Mouse (Mus musculus): Measurements from ENCODE around the gene Pcnx2. TPM values are rescaled to one million over a fixed set of nuclear protein-coding genes. Genes with fewer than 3 reads are reported as not detected.

Pcnx2 gene
- polyA plus RNA-seq, 1 experiment from 2014 or later = 0.21 TPM

DNA sequence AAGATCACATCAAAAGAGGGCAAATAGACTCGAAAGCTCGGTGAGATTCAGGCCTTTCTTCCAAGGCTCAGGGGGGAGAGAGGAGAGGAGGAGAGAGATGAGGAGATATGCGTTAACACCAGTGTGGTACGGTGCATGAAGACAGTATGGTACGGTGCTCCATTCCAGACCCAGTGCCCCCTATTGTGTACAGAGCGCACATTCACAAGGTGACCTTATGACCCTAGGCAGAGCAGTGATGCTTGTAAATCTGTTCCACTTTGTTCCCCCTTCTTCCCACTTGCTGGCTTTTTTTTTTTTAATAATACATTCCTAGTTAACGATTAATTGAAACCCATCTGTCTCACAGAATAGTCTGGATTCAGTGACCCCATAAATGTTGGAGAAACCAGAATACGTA is 21.4 kb upstream of the Pcnx2 start:
- Histone ChIP-seq H3K4me2 (ENCODE audit: low read depth, low read length) (no peak overlapping the region), H3K4me3 (ENCODE audit: low read length) (no peak overlapping the region), H3K9me3 (ENCODE audit: control insufficient read depth, low read length) (no peaks in the 10 kb centered on the region), H3K9ac (ENCODE audit: low read length) (no peak overlapping the region), H3K36me3 (ENCODE audit: control insufficient read depth, insufficient read depth, low read length) (no peaks in the 10 kb centered on the region), H3K27ac (ENCODE audit: low read length) (peak overlapping the region; percentile 79), H3K27me3 (ENCODE audit: control insufficient read depth, insufficient read depth, low read depth, low read length) (no peaks in the 10 kb centered on the region), H3K4me1 (replicated peaks; ENCODE audit: control insufficient read depth, insufficient read depth, low read length) (peaks cover 16% of the 10 kb centered on the region)
- no peak for ATAC-seq (ENCODE audit: low read depth)
- WGBS = 47% methylated on average over 8 of the region's 8 CpGs

DNA sequence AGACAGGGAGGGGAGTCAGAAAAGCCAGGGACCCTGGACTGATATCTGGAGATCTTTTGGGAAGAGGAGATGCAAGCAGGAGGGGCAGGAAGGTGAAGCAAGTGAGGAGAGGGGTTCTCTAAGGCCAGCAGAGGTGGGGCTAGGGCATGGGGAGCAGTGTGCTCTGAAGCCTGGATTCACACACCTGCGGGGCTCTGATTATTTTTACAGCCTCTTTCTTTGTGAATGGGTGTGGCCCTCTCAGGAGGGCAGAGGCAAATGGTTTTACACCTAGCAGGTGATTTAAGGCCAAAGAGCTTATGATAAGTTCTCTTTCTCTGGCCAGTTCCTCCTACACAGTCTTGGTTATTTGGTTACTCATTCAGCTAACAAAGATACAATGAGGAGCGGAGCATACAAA is 20.6 kb upstream of the Pcnx2 start:
- Histone ChIP-seq H3K27me3 (ENCODE audit: control insufficient read depth, insufficient read depth, low read depth, low read length) (no peaks in the 10 kb centered on the region), H3K36me3 (ENCODE audit: control insufficient read depth, insufficient read depth, low read length) (no peaks in the 10 kb centered on the region), H3K4me3 (ENCODE audit: low read length) (no peak overlapping the region), H3K4me1 (replicated peaks; ENCODE audit: control insufficient read depth, insufficient read depth, low read length) (peaks cover 16% of the 10 kb centered on the region), H3K4me2 (ENCODE audit: low read depth, low read length) (no peak overlapping the region), H3K9ac (ENCODE audit: low read length) (no peak overlapping the region), H3K9me3 (ENCODE audit: control insufficient read depth, low read length) (no peaks in the 10 kb centered on the region), H3K27ac (ENCODE audit: low read length) (peak overlapping the region; percentile 68)
- no peak for ATAC-seq (ENCODE audit: low read depth)
- 56% methylated on average over 2 of the region's 2 CpGs for WGBS

DNA sequence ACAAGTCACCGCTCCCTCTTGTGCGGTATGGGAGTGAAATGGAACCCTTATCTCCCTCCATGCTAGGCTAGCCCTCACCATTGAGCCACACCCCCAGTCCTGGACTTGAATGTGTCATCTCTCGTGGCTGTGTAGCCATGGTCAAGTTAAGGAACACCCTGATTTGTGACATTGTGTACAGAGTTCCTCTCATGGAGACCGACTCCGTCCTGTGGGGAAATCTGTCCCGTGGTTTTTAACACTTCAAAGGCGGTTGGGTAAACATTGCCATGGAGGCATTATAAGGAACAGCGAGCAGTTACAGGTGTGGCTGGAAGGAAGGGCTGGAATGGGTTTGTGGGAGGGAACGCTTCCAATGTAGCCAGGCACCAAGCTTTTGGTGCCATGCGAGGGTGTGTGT is 18.9 kb upstream of the Pcnx2 start:
- Histone ChIP-seq H3K27me3 (ENCODE audit: control insufficient read depth, insufficient read depth, low read depth, low read length) (peaks cover 12% of the 10 kb centered on the region; the same call in 1 of the 2 replicates), H3K4me2 (ENCODE audit: low read depth, low read length) (no peak overlapping the region), H3K27ac (ENCODE audit: low read length) (0 out of 2 replicates have a peak overlapping the region, but pooled peaks have one; percentile 47), H3K4me1 (replicated peaks; ENCODE audit: control insufficient read depth, insufficient read depth, low read length) (peaks cover 21% of the 10 kb centered on the region), H3K9ac (ENCODE audit: low read length) (no peak overlapping the region), H3K4me3 (ENCODE audit: low read length) (no peak overlapping the region), H3K36me3 (ENCODE audit: control insufficient read depth, insufficient read depth, low read length) (no peaks in the 10 kb centered on the region), H3K9me3 (ENCODE audit: control insufficient read depth, low read length) (no peaks in the 10 kb centered on the region)
- WGBS = 31% methylated on average over 10 of the region's 10 CpGs
- peak; percentile 48 for ATAC-seq (ENCODE audit: low read depth)

DNA sequence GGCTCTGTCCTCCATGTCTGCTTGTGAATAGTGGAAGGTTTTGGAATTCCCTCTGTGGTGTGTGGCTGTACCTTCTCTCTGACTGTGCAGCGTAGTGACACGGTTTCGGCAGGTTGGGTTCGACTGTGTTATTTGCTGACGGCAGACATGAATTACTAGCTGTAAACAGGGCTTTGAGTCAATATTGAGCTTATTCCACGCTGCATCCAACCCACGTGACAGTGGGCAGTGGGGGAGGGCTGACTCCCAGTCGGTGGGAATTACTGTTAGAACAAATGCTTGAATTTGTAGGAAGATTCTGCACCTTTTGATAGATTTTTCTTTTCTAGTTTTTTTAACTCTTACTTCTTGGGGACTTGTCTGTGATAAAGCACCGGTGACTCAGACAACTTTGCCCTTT is 16.3 kb upstream of the Pcnx2 start:
- Histone ChIP-seq H3K4me1 (replicated peaks; ENCODE audit: control insufficient read depth, insufficient read depth, low read length) (peaks cover 24% of the 10 kb centered on the region; the same call in 1 of the 2 replicates), H3K9ac (ENCODE audit: low read length) (no peak overlapping the region), H3K4me3 (ENCODE audit: low read length) (no peak overlapping the region), H3K27me3 (ENCODE audit: control insufficient read depth, insufficient read depth, low read depth, low read length) (peaks cover 36% of the 10 kb centered on the region), H3K9me3 (ENCODE audit: control insufficient read depth, low read length) (no peaks in the 10 kb centered on the region), H3K27ac (ENCODE audit: low read length) (no peak overlapping the region), H3K4me2 (ENCODE audit: low read depth, low read length) (peak overlapping the region; percentile 25; the same call in 1 of the 2 replicates), H3K36me3 (ENCODE audit: control insufficient read depth, insufficient read depth, low read length) (no peaks in the 10 kb centered on the region)
- 48% methylated on average over 9 of the region's 9 CpGs for WGBS
- ATAC-seq (ENCODE audit: low read depth) = no peak

DNA sequence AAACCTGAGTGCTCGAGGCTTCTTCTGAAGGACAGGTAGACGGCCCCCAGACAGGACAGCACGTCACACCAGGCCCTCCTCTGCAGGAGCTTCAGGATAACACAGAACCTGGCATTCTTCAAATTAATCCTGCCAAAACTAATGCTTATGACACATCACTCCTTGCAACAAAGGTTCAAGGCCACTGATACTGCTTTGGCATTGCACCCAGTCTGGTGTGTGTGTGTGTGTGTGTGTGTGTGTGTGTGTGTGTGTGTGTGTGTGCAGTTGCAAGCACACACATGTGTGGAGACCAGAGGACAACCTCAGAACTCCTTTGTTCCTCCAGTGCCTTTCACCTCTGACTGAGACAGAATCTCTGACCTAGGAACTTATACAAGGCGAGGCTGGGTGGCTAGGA is 15.1 kb upstream of the Pcnx2 start:
- H3K27me3 ChIP-seq (ENCODE audit: control insufficient read depth, insufficient read depth, low read depth, low read length) = peaks cover 46% of the 10 kb centered on the region
- H3K36me3 ChIP-seq (ENCODE audit: control insufficient read depth, insufficient read depth, low read length) = no peaks in the 10 kb centered on the region
- no peaks in the 10 kb centered on the region for H3K9me3 ChIP-seq (ENCODE audit: control insufficient read depth, low read length)
- peak overlapping the region; percentile 69 for H3K27ac ChIP-seq (ENCODE audit: low read length)
- H3K9ac ChIP-seq (ENCODE audit: low read length) = no peak overlapping the region; the same call in 1 of the 2 replicates
- WGBS = 49% methylated on average over 4 of the region's 4 CpGs
- ATAC-seq (ENCODE audit: low read depth) = no peak
- H3K4me2 ChIP-seq (ENCODE audit: low read depth, low read length) = peak overlapping the region; percentile 93
- peaks cover 19% of the 10 kb centered on the region; the same call in 1 of the 2 replicates for H3K4me1 ChIP-seq (replicated peaks; ENCODE audit: control insufficient read depth, insufficient read depth, low read length)
- H3K4me3 ChIP-seq (ENCODE audit: low read length) = no peak overlapping the region

GRCm38 (mm10) chr8:125911229-125911580 is 13.1 kb upstream of the Pcnx2 start:
- 1% methylated on average over 30 of the region's 31 CpGs for WGBS
- peaks cover 13% of the 10 kb centered on the region; the same call in 1 of the 2 replicates for H3K4me1 ChIP-seq (replicated peaks; ENCODE audit: control insufficient read depth, insufficient read depth, low read length)
- no peaks in the 10 kb centered on the region for H3K36me3 ChIP-seq (ENCODE audit: control insufficient read depth, insufficient read depth, low read length)
- peaks cover 47% of the 10 kb centered on the region for H3K27me3 ChIP-seq (ENCODE audit: control insufficient read depth, insufficient read depth, low read depth, low read length)
- peak overlapping the region; percentile 93 for H3K4me2 ChIP-seq (ENCODE audit: low read depth, low read length)
- peak overlapping the region; percentile 64 for H3K4me3 ChIP-seq (ENCODE audit: low read length)
- H3K9me3 ChIP-seq (ENCODE audit: control insufficient read depth, low read length) = peaks cover 2% of the 10 kb centered on the region; the same call in 1 of the 2 replicates
- H3K27ac ChIP-seq (ENCODE audit: low read length) = peak overlapping the region; percentile 66; the same call in 1 of the 2 replicates
- no peak; the same call in 1 of the 2 replicates for ATAC-seq (ENCODE audit: low read depth)
- H3K9ac ChIP-seq (ENCODE audit: low read length) = peak overlapping the region; percentile 69

DNA sequence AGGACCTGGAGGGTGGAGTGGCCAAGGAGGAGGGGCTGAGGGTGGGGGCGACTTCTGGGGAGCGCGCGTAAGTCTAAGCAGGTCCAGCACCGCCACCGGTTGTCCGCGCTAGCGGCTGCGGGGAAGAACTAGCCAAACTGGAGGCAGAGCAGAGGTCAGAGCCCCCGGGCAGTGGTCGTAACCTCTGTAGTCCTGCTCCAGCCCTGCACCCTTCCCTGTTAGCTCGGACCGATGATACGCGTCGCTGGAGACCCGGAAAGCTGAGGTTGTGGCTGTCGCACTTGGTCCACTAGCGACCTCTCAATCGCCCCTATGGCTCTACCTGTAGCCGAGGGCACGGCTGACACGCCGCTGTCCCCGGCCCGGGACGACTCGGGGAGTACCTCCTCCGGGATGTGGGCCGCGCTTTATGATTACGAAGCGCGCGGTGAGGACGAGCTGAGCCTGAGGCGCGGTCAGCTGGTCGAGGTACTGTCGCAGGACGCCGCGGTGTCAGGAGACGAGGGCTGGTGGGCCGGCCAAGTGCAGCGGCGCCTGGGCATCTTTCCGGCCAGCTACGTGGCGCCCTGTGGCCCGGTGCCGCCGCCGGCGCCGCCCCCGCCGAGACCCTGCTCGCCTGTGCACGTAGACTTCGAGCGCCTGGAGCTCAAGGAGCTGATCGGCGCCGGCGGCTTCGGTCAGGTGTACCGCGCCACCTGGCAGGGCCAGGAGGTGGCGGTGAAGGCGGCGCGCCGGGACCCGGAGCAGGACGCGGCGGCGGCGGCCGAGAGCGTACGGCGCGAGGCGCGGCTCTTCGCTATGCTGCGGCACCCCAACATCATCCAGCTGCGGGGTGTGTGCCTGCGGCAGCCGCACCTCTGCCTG is 12.5 kb upstream of the Pcnx2 start, which contains the start of gene Map3k21:
TSS of gene Map3k21 (plus strand) at position 86 of the 864 bp plus-strand sequence.
- Histone ChIP-seq H3K36me3 (ENCODE audit: control insufficient read depth, insufficient read depth, low read length) (no peaks in the 10 kb centered on the region), H3K9ac (ENCODE audit: low read length) (peak within 1 kb of the TSS; percentile 69), H3K4me1 (replicated peaks; ENCODE audit: control insufficient read depth, insufficient read depth, low read length) (peaks cover 13% of the 10 kb centered on the region; the same call in 1 of the 2 replicates), H3K4me3 (ENCODE audit: low read length) (peak within 1 kb of the TSS; percentile 64), H3K9me3 (ENCODE audit: control insufficient read depth, low read length) (peaks cover 2% of the 10 kb centered on the region; the same call in 1 of the 2 replicates), H3K27me3 (ENCODE audit: control insufficient read depth, insufficient read depth, low read depth, low read length) (peaks cover 47% of the 10 kb centered on the region), H3K4me2 (ENCODE audit: low read depth, low read length) (peak within 1 kb of the TSS; percentile 93), H3K27ac (ENCODE audit: low read length) (peak within 1 kb of the TSS; percentile 71)
- peak; percentile 48 for ATAC-seq (ENCODE audit: low read depth)
- WGBS = 0% methylated on average over 87 of the region's 93 CpGs

DNA sequence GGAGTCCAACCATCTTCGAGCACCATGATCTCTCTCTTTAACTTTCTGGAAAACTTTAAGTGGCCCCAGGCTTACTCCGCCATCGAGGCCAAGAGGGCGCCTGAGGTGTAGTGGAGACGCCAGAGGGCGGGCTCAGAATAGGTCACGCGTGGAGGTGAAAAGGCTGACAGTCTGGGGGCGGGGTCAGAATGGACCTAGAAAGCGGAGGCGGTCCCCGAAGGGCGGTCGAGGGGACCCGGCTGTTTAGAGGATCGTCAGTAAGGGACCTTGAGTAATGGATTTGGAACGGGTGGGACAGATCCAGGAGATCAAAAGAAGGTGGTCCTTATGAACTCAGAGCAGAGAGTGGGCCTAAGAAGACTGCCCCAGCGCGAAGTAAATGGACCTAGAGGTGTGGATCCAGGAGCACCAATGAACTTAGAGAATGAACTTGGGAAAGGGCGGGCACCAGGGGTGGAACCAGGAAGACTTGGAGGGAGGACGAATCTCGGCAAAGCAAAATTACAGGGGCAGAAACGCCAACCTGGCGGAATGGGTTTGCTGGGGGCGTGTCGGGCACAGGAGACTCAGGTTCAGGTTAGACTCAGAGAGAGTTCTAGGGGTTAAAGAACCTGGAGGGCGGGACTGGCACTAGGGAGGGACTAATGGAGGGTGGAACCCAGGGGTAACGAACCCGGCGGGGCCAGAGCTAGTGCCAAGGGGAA is 11.7 kb upstream of the Pcnx2 start:
- Histone ChIP-seq H3K27ac (ENCODE audit: low read length) (peak overlapping the region; percentile 71), H3K36me3 (ENCODE audit: control insufficient read depth, insufficient read depth, low read length) (no peaks in the 10 kb centered on the region), H3K9ac (ENCODE audit: low read length) (peak overlapping the region; percentile 69), H3K4me2 (ENCODE audit: low read depth, low read length) (peak overlapping the region; percentile 93), H3K4me1 (replicated peaks; ENCODE audit: control insufficient read depth, insufficient read depth, low read length) (peaks cover 13% of the 10 kb centered on the region; the same call in 1 of the 2 replicates), H3K9me3 (ENCODE audit: control insufficient read depth, low read length) (peaks cover 2% of the 10 kb centered on the region; the same call in 1 of the 2 replicates), H3K27me3 (ENCODE audit: control insufficient read depth, insufficient read depth, low read depth, low read length) (peaks cover 47% of the 10 kb centered on the region), H3K4me3 (ENCODE audit: low read length) (peak overlapping the region; percentile 64)
- peak; percentile 91 for ATAC-seq (ENCODE audit: low read depth)
- 3% methylated on average over 30 of the region's 30 CpGs for WGBS

DNA sequence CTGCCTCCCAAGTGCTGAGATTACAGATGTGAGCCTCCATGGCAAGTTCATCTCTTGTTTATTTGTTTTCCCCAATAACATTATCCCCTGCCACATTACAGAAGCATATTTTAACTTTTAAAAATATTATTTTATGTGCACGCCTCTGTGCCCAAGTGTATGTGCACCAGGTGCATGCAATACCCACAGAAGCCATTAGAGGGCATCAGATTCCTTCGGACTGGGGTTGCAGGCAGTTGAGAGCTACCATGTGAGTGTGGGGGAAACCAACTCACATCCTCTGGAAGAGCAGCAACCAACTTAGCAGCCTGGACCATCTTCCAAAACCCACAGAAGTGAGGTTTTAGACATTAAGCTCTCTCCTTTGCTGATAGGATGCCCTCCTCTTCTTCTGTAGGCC is 9.2 kb upstream of the Pcnx2 start:
- no peak overlapping the region for H3K9ac ChIP-seq (ENCODE audit: low read length)
- H3K9me3 ChIP-seq (ENCODE audit: control insufficient read depth, low read length) = peaks cover 2% of the 10 kb centered on the region; the same call in 1 of the 2 replicates
- H3K27me3 ChIP-seq (ENCODE audit: control insufficient read depth, insufficient read depth, low read depth, low read length) = peaks cover 39% of the 10 kb centered on the region
- H3K27ac ChIP-seq (ENCODE audit: low read length) = no peak overlapping the region
- H3K36me3 ChIP-seq (ENCODE audit: control insufficient read depth, insufficient read depth, low read length) = no peaks in the 10 kb centered on the region
- no peak for ATAC-seq (ENCODE audit: low read depth)
- no peak overlapping the region for H3K4me3 ChIP-seq (ENCODE audit: low read length)
- H3K4me1 ChIP-seq (replicated peaks; ENCODE audit: control insufficient read depth, insufficient read depth, low read length) = peaks cover 8% of the 10 kb centered on the region
- 77% methylated on average over 2 of the region's 2 CpGs for WGBS
- no peak overlapping the region for H3K4me2 ChIP-seq (ENCODE audit: low read depth, low read length)
